Mouse (Mus musculus) liver, adult 10 weeks (tissue): Measurements from ENCODE around the gene Gm20219. TPM values are rescaled to one million over a fixed set of nuclear protein-coding genes. Genes with fewer than 3 reads are reported as not detected.

Source experiments
- polyA plus RNA-seq: library from polyadenylated mRNA; stranded (reverse); fragments of 350-450 nt; fragmentation: Illumina TruSeq; extraction: RNeasy Lipid Tissue Mini Kit (QIAGEN cat#74804); gene quantifications from one replicate; pipeline ENCODE4 v1.2.3, GENCODE M21; 2014; ENCODE audit warnings: low read depth, low replicate concordance

The Gm20219 gene
- not detected for polyA plus RNA-seq

GRCm38 (mm10) chr17:56554122-56554551 is at the start of gene Gm20219:
Gm20219 (minus strand) TSS chr17:56554387.

DNA sequence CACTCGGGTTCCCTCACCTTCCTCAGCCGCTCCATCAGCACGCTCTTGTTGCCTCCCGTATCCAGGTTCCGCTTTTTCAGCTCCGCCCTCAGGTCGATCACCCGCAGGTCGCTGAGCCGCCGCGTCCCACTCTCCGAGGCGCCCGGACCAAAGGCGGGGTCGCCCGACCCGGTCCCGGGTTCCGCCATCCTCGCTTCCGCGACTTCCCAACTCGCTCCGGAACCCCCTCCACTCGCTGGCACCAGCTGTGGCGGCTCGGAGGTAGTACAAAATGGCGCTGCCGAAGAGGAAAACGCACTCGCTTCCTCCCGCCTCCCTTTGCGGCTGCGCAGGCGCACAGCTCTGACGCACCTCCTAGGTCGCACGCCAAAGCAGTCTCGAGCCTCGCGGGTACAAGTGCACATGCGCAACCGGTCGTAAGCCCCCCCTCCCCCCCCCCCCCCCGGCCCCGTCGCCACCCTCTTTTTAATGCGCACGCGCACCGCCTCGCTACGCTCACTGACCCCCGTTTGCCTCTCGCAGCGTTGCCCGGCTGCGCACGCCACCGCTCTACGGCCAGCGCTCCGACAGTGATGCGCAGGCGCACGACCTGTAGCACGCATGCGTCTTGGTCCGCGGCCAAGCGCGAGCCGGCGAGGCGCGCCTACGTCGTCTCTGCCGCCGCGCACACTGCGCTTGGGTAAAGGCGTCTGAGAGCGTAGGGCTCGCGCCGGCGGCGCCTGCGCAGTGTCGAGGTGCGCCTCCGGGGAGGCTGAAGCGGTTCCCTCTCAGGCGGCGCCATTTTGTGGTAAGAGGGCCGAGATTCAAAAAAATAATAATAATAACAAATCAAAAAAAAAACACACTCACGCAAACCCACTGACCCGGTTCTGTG is 30.3 kb upstream of the Gm20219 start, which contains the start of the genes Safb2 and Safb:
Gene Safb2, minus strand, starts transcription at position 329 of the 874 bp plus-strand sequence.
Gene Safb, plus strand, starts transcription at position 569 of the 874 bp plus-strand sequence.

GRCm38 (mm10) chr17:56512310-56512709 is 41.9 kb downstream of the Gm20219 start, which contains the start of gene Znrf4:
Znrf4 (minus strand) TSS chr17:56512431.

Other genes starting within 250 kb of the Gm20219 start
- 0.64 TPM for gene Kdm4b, start 228.3 kb downstream of the Gm20219 start, polyA plus RNA-seq
- gene Ptprs, start 77.9 kb downstream of the Gm20219 start, polyA plus RNA-seq = 0.08 TPM
- not detected for gene Znrf4, start 42.0 kb downstream of the Gm20219 start, polyA plus RNA-seq
- 22.4 TPM for gene Safb2, start 30.2 kb upstream of the Gm20219 start, polyA plus RNA-seq
- gene Safb, start 30.4 kb upstream of the Gm20219 start, polyA plus RNA-seq = 7.8 TPM
- gene 2410015M20Rik, start 55.4 kb upstream of the Gm20219 start, polyA plus RNA-seq = 30.1 TPM
- gene Rpl36, start 59.0 kb upstream of the Gm20219 start, polyA plus RNA-seq = not detected
- gene Lonp1, start 72.5 kb upstream of the Gm20219 start, polyA plus RNA-seq = 10.4 TPM
- gene Catsperd, start 73.8 kb upstream of the Gm20219 start, polyA plus RNA-seq = 0.53 TPM
- 1.4 TPM for gene Ranbp3, start 118.9 kb upstream of the Gm20219 start, polyA plus RNA-seq
- not detected for gene Ndufa11, start 163.4 kb upstream of the Gm20219 start, polyA plus RNA-seq
- gene Vmac, start 163.6 kb upstream of the Gm20219 start, polyA plus RNA-seq = 6.5 TPM
- not detected for gene Nrtn, start 203.1 kb upstream of the Gm20219 start, polyA plus RNA-seq
- 0.64 TPM for gene Dus3l, start 210.4 kb upstream of the Gm20219 start, polyA plus RNA-seq
- gene Prr22, start 215.9 kb upstream of the Gm20219 start, polyA plus RNA-seq = not detected